Mouse (Mus musculus): ENCODE data around the gene Adat3. TPM values are rescaled to one million over a fixed set of nuclear protein-coding genes. Genes with fewer than 3 reads are reported as not detected.

The Adat3 gene
- polyA plus RNA-seq, 1 experiment from 2014 or later, result 6.4 TPM

- H3K27me3 ChIP-seq (replicated peaks; ENCODE audit: control insufficient read depth, insufficient read depth, low read length), result no peaks in the 10 kb centered on the region
- no peaks in the 10 kb centered on the region for H3K9me3 ChIP-seq (ENCODE audit: control insufficient read depth, low read length)
- H3K27ac ChIP-seq (ENCODE audit: low read length), result peak overlapping the region; percentile 85
- H3K4me1 ChIP-seq (replicated peaks; ENCODE audit: control insufficient read depth, insufficient read depth, low read length), result peaks cover 24% of the 10 kb centered on the region
- H3K4me2 ChIP-seq (ENCODE audit: low read length), result peak overlapping the region; percentile 78
- H3K4me3 ChIP-seq (replicated peaks; ENCODE audit: low read length), result peak overlapping the region; percentile 77
- no peaks in the 10 kb centered on the region for H3K36me3 ChIP-seq (ENCODE audit: control insufficient read depth, insufficient read depth)
- 3% methylated on average over 12 of the region's 12 CpGs for WGBS
- peak; percentile 43 for ATAC-seq
- peak overlapping the region; percentile 88 for H3K9ac ChIP-seq (replicated peaks; ENCODE audit: low read depth, low read length)
These were observed 52.9 kb downstream of the Adat3 start for GRCm38 (mm10) chr10:80655406-80656129.

DNA sequence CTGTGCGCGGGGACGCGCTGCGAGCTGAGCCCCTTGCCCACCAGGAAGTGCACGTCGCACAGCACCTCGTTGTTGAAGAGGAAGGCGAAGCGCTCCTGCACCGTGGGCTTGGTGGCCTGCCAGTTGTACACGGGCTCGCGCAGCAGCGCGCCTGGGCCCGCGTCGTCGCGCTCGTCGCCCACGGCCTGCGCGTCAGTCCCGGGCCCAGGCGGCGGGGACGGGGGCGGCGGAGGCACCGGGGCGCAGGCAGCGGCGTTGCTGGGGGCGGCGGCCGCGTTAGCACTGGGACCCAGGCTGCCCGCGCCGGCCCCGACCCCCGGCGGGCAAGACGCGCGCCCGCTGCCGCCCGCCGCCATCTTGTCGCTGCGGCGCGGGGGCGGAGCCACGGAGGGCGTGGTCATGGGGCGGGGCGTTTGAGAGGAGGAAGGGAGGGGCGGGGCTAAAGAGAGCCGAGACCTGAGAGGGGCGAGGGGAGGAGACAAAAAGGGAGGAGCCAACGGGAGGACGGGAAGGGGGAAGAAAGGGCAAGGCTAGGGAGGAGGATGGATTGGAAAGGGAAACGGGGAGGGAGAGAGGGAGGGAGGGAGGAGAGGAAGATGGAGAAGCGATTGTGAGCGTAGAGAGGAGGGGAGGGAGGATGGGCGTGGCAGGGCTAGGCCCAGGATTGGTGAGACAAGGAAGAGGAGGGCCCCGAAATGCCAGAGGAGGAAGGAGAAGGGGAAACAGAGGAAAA, 53.6 kb downstream of the Adat3 start:
- WGBS, result 1% methylated on average over 68 of the region's 72 CpGs
- peak; percentile 89 for ATAC-seq
- H3K4me3 ChIP-seq (replicated peaks; ENCODE audit: low read length), result peak overlapping the region; percentile 77
- peaks cover 24% of the 10 kb centered on the region for H3K4me1 ChIP-seq (replicated peaks; ENCODE audit: control insufficient read depth, insufficient read depth, low read length)
- peak overlapping the region; percentile 94 for H3K27ac ChIP-seq (ENCODE audit: low read length)
- H3K9ac ChIP-seq (replicated peaks; ENCODE audit: low read depth, low read length), result peak overlapping the region; percentile 88
- no peaks in the 10 kb centered on the region for H3K36me3 ChIP-seq (ENCODE audit: control insufficient read depth, insufficient read depth)
- no peaks in the 10 kb centered on the region for H3K9me3 ChIP-seq (ENCODE audit: control insufficient read depth, low read length)
- H3K27me3 ChIP-seq (replicated peaks; ENCODE audit: control insufficient read depth, insufficient read depth, low read length), result no peaks in the 10 kb centered on the region
- H3K4me2 ChIP-seq (ENCODE audit: low read length), result peak overlapping the region; percentile 78

GRCm38 (mm10) chr10:80656863-80657623, 54.4 kb downstream of the Adat3 start, which contains the start of gene Btbd2:
Btbd2 (minus strand) TSS chr10:80657071.
- Histone ChIP-seq H3K9ac (replicated peaks; ENCODE audit: low read depth, low read length) (peak within 1 kb of the TSS; percentile 88), H3K27me3 (replicated peaks; ENCODE audit: control insufficient read depth, insufficient read depth, low read length) (no peaks in the 10 kb centered on the region), H3K4me1 (replicated peaks; ENCODE audit: control insufficient read depth, insufficient read depth, low read length) (peaks cover 24% of the 10 kb centered on the region), H3K27ac (ENCODE audit: low read length) (peak within 1 kb of the TSS; percentile 94), H3K9me3 (ENCODE audit: control insufficient read depth, low read length) (no peaks in the 10 kb centered on the region), H3K4me2 (ENCODE audit: low read length) (peak within 1 kb of the TSS; percentile 78), H3K36me3 (ENCODE audit: control insufficient read depth, insufficient read depth) (no peaks in the 10 kb centered on the region), H3K4me3 (replicated peaks; ENCODE audit: low read length) (peak within 1 kb of the TSS; percentile 77)
- ATAC-seq, result peak; percentile 41; the same call in 1 of the 2 replicates
- WGBS, result 20% methylated on average over 15 of the region's 15 CpGs

Small RNA genes within 50 kb of the gene (microRNA-seq; reads per million reads assigned to microRNA genes)
- not detected for gene Mir6912

Other genes with a start within 250 kb of the Adat3 start
- 2.2 and 4.5 TPM in 2 replicates for gene Plk5, start 246.4 kb upstream of the Adat3 start, polyA plus RNA-seq (2015; fragmentation: Nextera tagmentation; extraction: Ambion mirVana)
- gene Mex3d, start 215.2 kb upstream of the Adat3 start, polyA plus RNA-seq (2015; fragmentation: Nextera tagmentation; extraction: Ambion mirVana), result 16.3 TPM in 2 replicates
- gene Mbd3, start 203.3 kb upstream of the Adat3 start, polyA plus RNA-seq (2015; fragmentation: Nextera tagmentation; extraction: Ambion mirVana), result 247 and 256 TPM in 2 replicates
- 455 and 522 TPM in 2 replicates for gene Uqcr11, start 196.1 kb upstream of the Adat3 start, polyA plus RNA-seq (2015; fragmentation: Nextera tagmentation; extraction: Ambion mirVana)
- 63.7 and 74.6 TPM in 2 replicates for gene Tcf3, start 169.2 kb upstream of the Adat3 start, polyA plus RNA-seq (2015; fragmentation: Nextera tagmentation; extraction: Ambion mirVana)
- 0.07 and 0.46 TPM in 2 replicates for gene Onecut3, start 108.0 kb upstream of the Adat3 start, polyA plus RNA-seq (2015; fragmentation: Nextera tagmentation; extraction: Ambion mirVana)
- gene Atp8b3, start 63.8 kb upstream of the Adat3 start, polyA plus RNA-seq (2015; fragmentation: Nextera tagmentation; extraction: Ambion mirVana), result 0.16 and 0.23 TPM in 2 replicates
- gene Rexo1, start 41.3 kb upstream of the Adat3 start, polyA plus RNA-seq (2015; fragmentation: Nextera tagmentation; extraction: Ambion mirVana), result 28.1 and 30.3 TPM in 2 replicates
- gene Klf16, start 25.6 kb upstream of the Adat3 start, polyA plus RNA-seq (2015; fragmentation: Nextera tagmentation; extraction: Ambion mirVana), result 9.2 and 10.1 TPM in 2 replicates
- 92.2 and 93.1 TPM in 2 replicates for gene Abhd17a, start 12.5 kb upstream of the Adat3 start, polyA plus RNA-seq (2015; fragmentation: Nextera tagmentation; extraction: Ambion mirVana)
- gene Scamp4, start within 50 bp of the Adat3 start, polyA plus RNA-seq (2015; fragmentation: Nextera tagmentation; extraction: Ambion mirVana), result 69.9 and 77.2 TPM in 2 replicates
- 3.1 and 4.1 TPM in 2 replicates for gene Gm49322, start 3.1 kb downstream of the Adat3 start, polyA plus RNA-seq (2015; fragmentation: Nextera tagmentation; extraction: Ambion mirVana)
- 91.3 and 96.9 TPM in 2 replicates for gene Csnk1g2, start 20.0 kb downstream of the Adat3 start, polyA plus RNA-seq (2015; fragmentation: Nextera tagmentation; extraction: Ambion mirVana)
- 75.2 and 79.7 TPM in 2 replicates for gene Btbd2, start 54.2 kb downstream of the Adat3 start, polyA plus RNA-seq (2015; fragmentation: Nextera tagmentation; extraction: Ambion mirVana)
- 57.1 and 61.2 TPM in 2 replicates for gene Mknk2, start 75.2 kb downstream of the Adat3 start, polyA plus RNA-seq (2015; fragmentation: Nextera tagmentation; extraction: Ambion mirVana)
- 56.9 and 59.4 TPM in 2 replicates for gene Mob3a, start 99.1 kb downstream of the Adat3 start, polyA plus RNA-seq (2015; fragmentation: Nextera tagmentation; extraction: Ambion mirVana)
- 32.5 and 44.1 TPM in 2 replicates for gene Izumo4, start 99.3 kb downstream of the Adat3 start, polyA plus RNA-seq (2015; fragmentation: Nextera tagmentation; extraction: Ambion mirVana)
- 101 and 102 TPM in 2 replicates for gene Ap3d1, start 139.4 kb downstream of the Adat3 start, polyA plus RNA-seq (2015; fragmentation: Nextera tagmentation; extraction: Ambion mirVana)
- 17.4 and 22.5 TPM in 2 replicates for gene Dot1l, start 152.3 kb downstream of the Adat3 start, polyA plus RNA-seq (2015; fragmentation: Nextera tagmentation; extraction: Ambion mirVana)
- 62.6 and 65.1 TPM in 2 replicates for gene Sf3a2, start 195.3 kb downstream of the Adat3 start, polyA plus RNA-seq (2015; fragmentation: Nextera tagmentation; extraction: Ambion mirVana)
- gene Plekhj1, start 195.7 kb downstream of the Adat3 start, polyA plus RNA-seq (2015; fragmentation: Nextera tagmentation; extraction: Ambion mirVana), result 129 and 143 TPM in 2 replicates
- 0.15 TPM in 1 of 2 replicates, not detected in the other for gene Amh, start 202.4 kb downstream of the Adat3 start, polyA plus RNA-seq (2015; fragmentation: Nextera tagmentation; extraction: Ambion mirVana)
- gene Jsrp1, start 210.6 kb downstream of the Adat3 start, polyA plus RNA-seq (2015; fragmentation: Nextera tagmentation; extraction: Ambion mirVana), result not detected in 2 replicates
- gene Oaz1, start 223.8 kb downstream of the Adat3 start, polyA plus RNA-seq (2015; fragmentation: Nextera tagmentation; extraction: Ambion mirVana), result 1,342 and 1,351 TPM in 2 replicates
- 6.0 and 9.3 TPM in 2 replicates for gene Lingo3, start 241.2 kb downstream of the Adat3 start, polyA plus RNA-seq (2015; fragmentation: Nextera tagmentation; extraction: Ambion mirVana)